Mouse (Mus musculus) hindbrain, embryonic 16.5 days (tissue): ENCODE results near the gene Gja5. TPM values are rescaled to one million over a fixed set of nuclear protein-coding genes. Genes with fewer than 3 reads are reported as not detected.

Source experiments
- ATAC-seq: fragments of 200-750 bp; cut with Nextera tagmentation; 2 replicates; pipeline ENCODE4 v1.8.0; 2017; ENCODE audit warnings: moderate TSS enrichment, moderate library complexity
- H3K27ac ChIP-seq: fragments of 300-500 bp; sonication (generic); 2 replicates; pipeline ENCODE4 v1.5.1; 2014; ENCODE audit warnings: low read depth, mild to moderate bottlenecking, control low read depth, low read length, moderate library complexity
- H3K27me3 ChIP-seq: fragments of 300-500 bp; sonication (generic); replicated peaks from 2 replicates; pipeline ENCODE4 v1.6.1; 2014; ENCODE audit warnings: low read length; ENCODE audit not compliant: control insufficient read depth, insufficient read depth
- H3K36me3 ChIP-seq: fragments of 300-500 bp; sonication (generic); 2 replicates; pipeline ENCODE4 v1.6.1; 2014; ENCODE audit warnings: mild to moderate bottlenecking, low read length, moderate library complexity, mixed read lengths; ENCODE audit not compliant: control insufficient read depth, insufficient read depth
- H3K4me1 ChIP-seq: fragments of 300-500 bp; sonication (generic); 2 replicates; pipeline ENCODE4 v1.6.1; 2014; ENCODE audit warnings: low read depth, low read length; ENCODE audit not compliant: control insufficient read depth, insufficient read depth
- H3K4me2 ChIP-seq: fragments of 300-500 bp; sonication (generic); 2 replicates; pipeline ENCODE4 v1.6.1; 2014; ENCODE audit warnings: mild to moderate bottlenecking, low read length, control low read depth, moderate library complexity
- H3K4me3 ChIP-seq: fragments of 300-500 bp; sonication (generic); 2 replicates; pipeline ENCODE4 v1.5.1; 2014; ENCODE audit warnings: mild to moderate bottlenecking, low read length, control low read depth, moderate library complexity
- H3K9ac ChIP-seq: fragments of 300-500 bp; sonication (generic); 2 replicates; pipeline ENCODE4 v1.6.1; 2014; ENCODE audit warnings: low read depth, mild to moderate bottlenecking, control low read depth, low read length, moderate library complexity
- H3K9me3 ChIP-seq: fragments of 300-500 bp; sonication (generic); 2 replicates; pipeline ENCODE4 v1.6.1; 2014; ENCODE audit warnings: mild to moderate bottlenecking, low read length, moderate library complexity; ENCODE audit not compliant: control insufficient read depth
- WGBS: fragments of 180-500 bp; shearing (Covaris S2); extraction: QIAGEN DNeasy Blood & Tissue Kit; methylation state at CpG from one replicate; pipeline ENCODE4 v1.1.7; 2014; 5-methylcytosine and 5-hydroxymethylcytosine counted together
- polyA plus RNA-seq: library from polyadenylated mRNA; unstranded; fragments of >200 nt; fragmentation: Nextera tagmentation; extraction: Ambion mirVana; gene quantifications from 2 replicates; pipeline ENCODE4 v1.2.1, GENCODE M21; 2015

Gja5 gene
- polyA plus RNA-seq, 1 experiment from 2014 or later = 2.1 TPM

- Histone ChIP-seq H3K9ac (peak overlapping the region; percentile 82), H3K4me3 (peak overlapping the region; percentile 59), H3K27me3 (0 out of 2 replicates have a peak, but pooled peaks cover 3% of the 10 kb centered on the region), H3K9me3 (no peaks in the 10 kb centered on the region), H3K27ac (no peak overlapping the region; the same call in 1 of the 2 replicates), H3K4me2 (peak overlapping the region; percentile 86), H3K36me3 (no peaks in the 10 kb centered on the region), H3K4me1 (peaks cover 9% of the 10 kb centered on the region)
- ATAC-seq = peak; percentile 54; the same call in 1 of the 2 replicates
- 47% methylated on average over 9 of the region's 9 CpGs for WGBS
These were observed 1.1 kb downstream of the Gja5 start for GRCm38 (mm10) chr3:96905592-96905991.

- Histone ChIP-seq H3K4me2 (no peak overlapping the region), H3K4me3 (no peak overlapping the region), H3K4me1 (no peaks in the 10 kb centered on the region), H3K9ac (no peak overlapping the region), H3K27me3 (no peaks in the 10 kb centered on the region), H3K27ac (no peak overlapping the region), H3K9me3 (no peaks in the 10 kb centered on the region), H3K36me3 (no peaks in the 10 kb centered on the region)
- 79% methylated on average over 7 of the region's 7 CpGs for WGBS
- ATAC-seq = no peak
These were observed 16.5 kb downstream of the Gja5 start for GRCm38 (mm10) chr3:96920991-96921390.

GRCm38 (mm10) chr3:96924631-96925030, 20.1 kb downstream of the Gja5 start:
- Histone ChIP-seq H3K27me3 (no peaks in the 10 kb centered on the region), H3K4me1 (no peaks in the 10 kb centered on the region), H3K9me3 (no peaks in the 10 kb centered on the region), H3K4me3 (no peak overlapping the region), H3K27ac (no peak overlapping the region), H3K9ac (no peak overlapping the region), H3K4me2 (no peak overlapping the region), H3K36me3 (no peaks in the 10 kb centered on the region)
- WGBS = 91% methylated on average over 4 of the region's 4 CpGs
- no peak for ATAC-seq

GRCm38 (mm10) chr3:96925920-96926319, 21.4 kb downstream of the Gja5 start, which contains the start of gene Gja8:
TSS of gene Gja8 (minus strand) at chr3:96926020.
- 76% methylated on average over 6 of the region's 6 CpGs for WGBS
- Histone ChIP-seq H3K9me3 (no peaks in the 10 kb centered on the region), H3K4me2 (no peak within 1 kb of the TSS), H3K27me3 (no peaks in the 10 kb centered on the region; the same call in 1 of the 2 replicates), H3K27ac (no peak within 1 kb of the TSS), H3K9ac (no peak within 1 kb of the TSS), H3K4me1 (no peaks in the 10 kb centered on the region; the same call in 1 of the 2 replicates), H3K4me3 (no peak within 1 kb of the TSS), H3K36me3 (no peaks in the 10 kb centered on the region)
- ATAC-seq = no peak

- no peak overlapping the region for H3K4me2 ChIP-seq
- peaks cover 3% of the 10 kb centered on the region; the same call in 1 of the 2 replicates for H3K4me1 ChIP-seq
- no peaks in the 10 kb centered on the region for H3K9me3 ChIP-seq
- 9% methylated on average over 5 of the region's 5 CpGs for WGBS
- peak; percentile 68; the same call in 1 of the 2 replicates for ATAC-seq
- H3K4me3 ChIP-seq = no peak overlapping the region
- no peak overlapping the region for H3K9ac ChIP-seq
- no peak overlapping the region for H3K27ac ChIP-seq
- H3K27me3 ChIP-seq = no peaks in the 10 kb centered on the region; the same call in 1 of the 2 replicates
- no peaks in the 10 kb centered on the region for H3K36me3 ChIP-seq
These were observed 26.8 kb downstream of the Gja5 start for GRCm38 (mm10) chr3:96931261-96931681.

GRCm38 (mm10) chr3:96936241-96936640, 31.7 kb downstream of the Gja5 start:
- 9% methylated on average over 6 of the region's 6 CpGs for WGBS
- no peak overlapping the region for H3K27ac ChIP-seq
- no peaks in the 10 kb centered on the region for H3K36me3 ChIP-seq
- no peak overlapping the region for H3K9ac ChIP-seq
- H3K27me3 ChIP-seq = no peaks in the 10 kb centered on the region
- H3K4me3 ChIP-seq = no peak overlapping the region
- no peaks in the 10 kb centered on the region for H3K9me3 ChIP-seq
- no peak for ATAC-seq
- H3K4me1 ChIP-seq = peaks cover 17% of the 10 kb centered on the region
- H3K4me2 ChIP-seq = no peak overlapping the region

- Histone ChIP-seq H3K27me3 (no peaks in the 10 kb centered on the region), H3K9me3 (no peaks in the 10 kb centered on the region), H3K4me2 (no peak overlapping the region), H3K9ac (peak overlapping the region; percentile 42; the same call in 1 of the 2 replicates), H3K36me3 (no peaks in the 10 kb centered on the region), H3K4me1 (peaks cover 17% of the 10 kb centered on the region), H3K27ac (no peak overlapping the region), H3K4me3 (no peak overlapping the region)
- ATAC-seq = peak; percentile 81
- WGBS = 15% methylated on average over 5 of the region's 5 CpGs
These were observed 33.1 kb downstream of the Gja5 start for GRCm38 (mm10) chr3:96937606-96938005.

GRCm38 (mm10) chr3:96938738-96939137, 34.2 kb downstream of the Gja5 start:
- H3K9ac ChIP-seq = no peak overlapping the region
- WGBS = 9% methylated on average over 11 of the region's 11 CpGs

GRCm38 (mm10) chr3:96942706-96943105, 38.2 kb downstream of the Gja5 start:
- Histone ChIP-seq H3K36me3 (no peaks in the 10 kb centered on the region), H3K27ac (no peak overlapping the region), H3K4me1 (peaks cover 10% of the 10 kb centered on the region), H3K9ac (no peak overlapping the region), H3K9me3 (peaks cover 3% of the 10 kb centered on the region; the same call in 1 of the 2 replicates), H3K4me2 (no peak overlapping the region), H3K4me3 (no peak overlapping the region), H3K27me3 (no peaks in the 10 kb centered on the region)
- no peak for ATAC-seq
- WGBS = 88% methylated on average over 2 of the region's 2 CpGs

More at GRCm38 (mm10) chr3:96938738-96939137, 34.2 kb downstream of the Gja5 start:
- Histone ChIP-seq H3K27ac (no peak overlapping the region), H3K4me1 (peaks cover 17% of the 10 kb centered on the region), H3K4me2 (peak overlapping the region; percentile 41), H3K9me3 (peaks cover 3% of the 10 kb centered on the region; the same call in 1 of the 2 replicates), H3K27me3 (no peaks in the 10 kb centered on the region), H3K4me3 (peak overlapping the region; percentile 11; the same call in 1 of the 2 replicates), H3K36me3 (no peaks in the 10 kb centered on the region)
- peak; percentile 86 for ATAC-seq
